8 mouse cellular contexts compared by ENCODE assay signal in genomic region chr4:134914864-134915209, GRCm38 (mm10). TPM values are rescaled to one million over a fixed set of nuclear protein-coding genes. Genes with fewer than 3 reads are reported as not detected.
DNase-seq lines count a peak whose midpoint lies in the region; ATAC-seq and TF ChIP-seq lines count a peak whose summit lies in the region.

Gene Tmem50a, minus strand, starts transcription at chr4:134915024.

- TF ChIP-seq CTCF in bone marrow macrophage, adult 2 months (IDR thresholded peaks at IDR 0.05; ENCODE audit: low read depth, low read length): no peak
- no peak for TF ChIP-seq CTCF in spleen, adult 2 months (IDR thresholded peaks at IDR 0.05; ENCODE audit: extremely low read depth, insufficient read depth, insufficient read length, insufficient replicate concordance)

- under 1% methylated on average over 25 of the region's 25 CpGs for WGBS in embryonic facial prominence, embryonic 15.5 days
- 0% methylated on average over 21 of the region's 25 CpGs for WGBS in limb, embryonic 14.5 days
- WGBS in midbrain, embryonic 16.5 days: under 1% methylated on average over 24 of the region's 25 CpGs
- under 1% methylated on average over 25 of the region's 25 CpGs for WGBS in spleen, adult 2 months

- H3K27me3 ChIP-seq in embryonic facial prominence, embryonic 15.5 days: no peaks in the 10 kb centered on the region
- no peaks in the 10 kb centered on the region for H3K27me3 ChIP-seq in limb, embryonic 14.5 days (ENCODE audit: control insufficient read depth, insufficient read depth, low read length)
- H3K27me3 ChIP-seq in midbrain, embryonic 16.5 days (ENCODE audit: control insufficient read depth, insufficient read depth, low read depth, low read length): no peaks in the 10 kb centered on the region
- no peaks in the 10 kb centered on the region for H3K27me3 ChIP-seq in spleen, adult 2 months (ENCODE audit: control insufficient read depth, insufficient read depth, low read length)

- ATAC-seq in embryonic facial prominence, embryonic 15.5 days (ENCODE audit: insufficient number of reproducible peaks, low FRiP score, low TSS enrichment, low read depth): peak; percentile 89
- ATAC-seq in limb, embryonic 14.5 days (ENCODE audit: low FRiP score, low read depth): peak; percentile 94
- ATAC-seq in midbrain, embryonic 16.5 days: peak; percentile 91

- peak; percentile 97 for DNase-seq in B cell, adult 2 months
- DNase-seq in heart, adult 8-10 months (ENCODE audit: low spot score): peak; percentile 95
- DNase-seq in kidney, adult 9 months: peak; percentile 93
- peak; percentile 92 for DNase-seq in limb, embryonic 14.5 days (ENCODE audit: low spot score)
- peak; percentile 87 to 97 for DNase-seq in spleen, adult 2 months (ENCODE audit: low read depth in 1 of 2, low spot score in 2 of 2)

- peak within 1 kb of the TSS; percentile 72 for H3K4me3 ChIP-seq in bone marrow macrophage, adult 2 months (ENCODE audit: insufficient read depth, low read length)
- peak within 1 kb of the TSS; percentile 93 for H3K4me3 ChIP-seq in embryonic facial prominence, embryonic 15.5 days (replicated peaks)
- H3K4me3 ChIP-seq in limb, embryonic 14.5 days (replicated peaks; ENCODE audit: low read length): peak within 1 kb of the TSS; percentile 76
- peak within 1 kb of the TSS; percentile 79 for H3K4me3 ChIP-seq in midbrain, embryonic 16.5 days (ENCODE audit: low read depth, low read length)
- peak within 1 kb of the TSS; percentile 97 for H3K4me3 ChIP-seq in spleen, adult 2 months (ENCODE audit: extremely low read depth, insufficient read depth, insufficient read length)

- H3K4me1 ChIP-seq in bone marrow macrophage, adult 2 months (ENCODE audit: control insufficient read depth, insufficient read depth, low read length): peaks cover 43% of the 10 kb centered on the region
- peaks cover 21% of the 10 kb centered on the region for H3K4me1 ChIP-seq in embryonic facial prominence, embryonic 15.5 days
- peaks cover 4% of the 10 kb centered on the region for H3K4me1 ChIP-seq in limb, embryonic 14.5 days (ENCODE audit: control insufficient read depth, insufficient read depth, low read length)
- H3K4me1 ChIP-seq in midbrain, embryonic 16.5 days (ENCODE audit: control insufficient read depth, insufficient read depth, low read length): peaks cover 9% of the 10 kb centered on the region
- H3K4me1 ChIP-seq in spleen, adult 2 months (ENCODE audit: control insufficient read depth, insufficient read depth, insufficient read length): peaks cover 23% of the 10 kb centered on the region; the same call in 1 of the 2 replicates

- H3K9ac ChIP-seq in embryonic facial prominence, embryonic 15.5 days: peak within 1 kb of the TSS; percentile 83
- peak within 1 kb of the TSS; percentile 76 for H3K9ac ChIP-seq in limb, embryonic 14.5 days (ENCODE audit: low read depth, low read length, severe bottlenecking)
- H3K9ac ChIP-seq in midbrain, embryonic 16.5 days (ENCODE audit: low read depth, low read length): peak within 1 kb of the TSS; percentile 92

- H3K9me3 ChIP-seq in embryonic facial prominence, embryonic 15.5 days (replicated peaks): no peaks in the 10 kb centered on the region
- H3K9me3 ChIP-seq in limb, embryonic 14.5 days (ENCODE audit: control insufficient read depth, low read length): no peaks in the 10 kb centered on the region
- no peaks in the 10 kb centered on the region for H3K9me3 ChIP-seq in midbrain, embryonic 16.5 days (replicated peaks; ENCODE audit: control insufficient read depth, low read length, poor library complexity, severe bottlenecking)

- H3K36me3 ChIP-seq in embryonic facial prominence, embryonic 15.5 days: peaks cover 14% of the 10 kb centered on the region; the same call in 1 of the 2 replicates
- peaks cover 15% of the 10 kb centered on the region for H3K36me3 ChIP-seq in limb, embryonic 14.5 days (ENCODE audit: control insufficient read depth, insufficient read depth, low read length)
- H3K36me3 ChIP-seq in midbrain, embryonic 16.5 days (ENCODE audit: control insufficient read depth, insufficient read depth, low read length): no peaks in the 10 kb centered on the region
- H3K36me3 ChIP-seq in spleen, adult 2 months (ENCODE audit: control insufficient read depth, insufficient read depth, low read length): no peaks in the 10 kb centered on the region

- TF ChIP-seq POLR2A in bone marrow macrophage, adult 2 months (IDR thresholded peaks at IDR 0.05; ENCODE audit: borderline replicate concordance, low read depth, low read length): no peak
- TF ChIP-seq POLR2A in limb, embryonic 14.5 days (IDR thresholded peaks at IDR 0.05; ENCODE audit: borderline replicate concordance, extremely low read depth, insufficient read depth, insufficient read length): peak; percentile 66; the same call in 1 of the 2 replicates
- peak; percentile 57 for TF ChIP-seq POLR2A in spleen, adult 2 months (IDR thresholded peaks at IDR 0.05; ENCODE audit: low read depth, low read length)

- H3K4me2 ChIP-seq in embryonic facial prominence, embryonic 15.5 days (replicated peaks): peak within 1 kb of the TSS; percentile 58
- peak within 1 kb of the TSS; percentile 54 for H3K4me2 ChIP-seq in limb, embryonic 14.5 days (replicated peaks; ENCODE audit: low read depth, low read length, severe bottlenecking)
- H3K4me2 ChIP-seq in midbrain, embryonic 16.5 days (ENCODE audit: low read length): peak within 1 kb of the TSS; percentile 53

- H3K27ac ChIP-seq in bone marrow macrophage, adult 2 months (ENCODE audit: insufficient read depth, low read depth, low read length): peak within 1 kb of the TSS; percentile 82
- peak within 1 kb of the TSS; percentile 98 for H3K27ac ChIP-seq in embryonic facial prominence, embryonic 15.5 days (replicated peaks)
- peak within 1 kb of the TSS; percentile 73 for H3K27ac ChIP-seq in limb, embryonic 14.5 days (replicated peaks; ENCODE audit: low read depth, low read length)
- H3K27ac ChIP-seq in midbrain, embryonic 16.5 days (ENCODE audit: low read length): peak within 1 kb of the TSS; percentile 89
- peak within 1 kb of the TSS; percentile 98 for H3K27ac ChIP-seq in spleen, adult 2 months (ENCODE audit: insufficient read depth, low read length)

RNA-seq across cellular contexts. Expression of gene Tmem50a, which starts in this region (rescaled TPM):
- 392 and 428 TPM in 2 replicates for polyA plus RNA-seq in bone marrow macrophage, adult 2 months (2012; ENCODE audit: insufficient read depth, insufficient read length, missing spikeins)
- polyA plus RNA-seq in embryonic facial prominence, embryonic 15.5 days (2015; fragmentation: Nextera tagmentation; extraction: Ambion mirVana): 190 and 193 TPM in 2 replicates
- 10 to 100 TPM; 63.0 to 64.1 (median 63.5) TPM for total RNA-seq in heart, adult 8-10 months (2022)
- 119 and 131 TPM in 2 replicates for polyA plus RNA-seq in limb, embryonic 14.5 days (2012; rRNA removed)
- 166 TPM in 2 replicates for polyA plus RNA-seq in limb, embryonic 14.5 days (2014; fragmentation: Nextera tagmentation; extraction: Ambion mirVana)
- 237 and 253 TPM in 2 replicates for polyA plus RNA-seq in midbrain, embryonic 16.5 days (2015; fragmentation: Nextera tagmentation; extraction: Ambion mirVana)
- polyA plus RNA-seq in spleen, adult 2 months (2012; rRNA removed): 83.2 and 90.6 TPM in 2 replicates

Comparison
In these comparisons a context has a peak if more than half of its experiments do, and no peak if none do; other contexts are left out.
1. Peak in every context shown above with its lines: DNase-seq, ATAC-seq, H3K4me3 ChIP-seq and H3K27ac ChIP-seq.